Mouse (Mus musculus): ENCODE results near the gene H60b.
A peak's percentile ranks its signal among the peaks of the same experiment; 100 is the strongest.
"Not testable (repeated sequence)": the region's sequence is repeated elsewhere in the genome, so short reads cannot be mapped to it uniquely, and the experiment has no call there.

The H60b gene

DNA sequence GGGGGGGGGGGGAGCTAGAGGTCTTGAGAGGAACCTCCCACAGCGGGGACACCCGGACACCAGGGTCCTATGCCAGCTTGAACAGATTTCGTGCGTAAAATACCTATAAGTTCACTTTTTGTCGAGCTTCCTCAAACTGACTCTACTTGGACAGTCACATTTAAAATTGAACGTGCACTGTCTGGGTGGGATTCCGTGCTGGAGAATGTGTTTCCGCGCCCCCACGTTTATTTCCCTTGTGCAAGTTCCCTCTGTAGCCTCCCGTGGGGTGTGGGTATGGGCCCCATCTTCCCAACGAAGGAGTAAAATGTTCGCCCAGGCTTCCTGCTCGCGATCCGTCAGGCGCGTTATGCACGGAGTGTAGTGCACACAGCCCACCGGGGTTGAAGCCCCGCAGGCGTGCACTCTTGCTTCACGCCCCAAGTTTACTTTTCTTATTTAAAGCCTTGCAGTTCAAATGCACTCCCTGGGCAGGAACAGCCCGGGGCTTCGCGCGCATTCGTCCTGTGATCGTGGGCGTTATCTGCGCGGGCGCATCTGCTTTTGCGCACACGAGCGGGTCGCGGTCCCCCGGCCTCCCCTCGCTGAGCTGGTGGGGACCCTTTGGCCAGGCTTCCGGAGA lies 115.4 kb downstream of the H60b start:
- peak; percentile 47 for DNase-seq (ENCODE audit: low read depth)

DNA sequence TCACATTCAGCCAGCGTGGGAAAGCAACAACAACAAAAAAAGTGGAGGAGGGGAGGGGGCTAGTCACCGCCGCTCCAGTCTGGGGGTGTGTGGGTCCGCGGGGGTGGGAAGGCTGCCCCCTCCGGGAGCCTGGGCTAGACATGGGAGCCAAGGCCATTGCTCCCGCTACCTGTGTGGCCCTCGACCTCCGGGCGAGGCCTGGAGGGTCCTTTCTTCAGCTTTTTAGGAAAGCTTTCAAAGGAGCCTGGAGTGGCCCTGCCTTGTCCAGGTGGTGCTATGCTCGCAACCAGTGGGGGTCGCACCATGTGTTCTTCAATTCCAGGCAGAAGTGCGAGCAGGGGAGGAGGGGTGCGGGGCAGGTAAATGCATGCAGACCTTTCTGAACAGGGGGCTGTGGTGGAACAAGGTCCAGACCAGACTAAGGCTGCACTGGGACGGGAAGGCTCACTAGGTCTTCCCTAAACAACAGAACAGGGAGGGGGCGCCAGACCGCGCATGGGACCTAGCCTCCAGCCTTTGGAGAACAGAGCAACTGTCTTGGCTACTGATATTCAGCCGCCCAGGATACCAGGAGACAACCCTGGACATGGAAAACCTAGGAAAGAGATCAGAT lies 116.2 kb downstream of the H60b start:
- DNase-seq (ENCODE audit: low read depth) = no peak

DNA sequence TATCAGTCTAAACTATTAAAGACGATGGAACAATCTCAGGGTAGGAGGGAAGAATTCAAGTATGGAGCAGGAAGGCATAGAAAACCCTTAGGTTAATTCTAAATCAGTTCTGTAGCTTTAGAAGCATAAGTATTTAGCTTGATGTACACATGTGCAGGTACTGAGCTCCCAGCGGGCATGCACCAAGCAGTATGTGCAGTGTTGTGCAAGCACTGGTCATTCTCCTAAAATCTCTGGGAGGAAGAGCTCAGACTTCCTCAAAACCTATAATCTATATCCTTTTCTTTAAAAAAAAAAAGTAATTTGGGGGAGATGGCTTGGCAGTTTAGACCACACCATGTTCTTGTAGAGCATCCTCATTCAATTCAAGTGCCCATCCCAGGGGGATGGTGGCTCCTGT lies 120.1 kb downstream of the H60b start:
- DNase-seq (ENCODE audit: low read depth) = not testable (repeated sequence)

DNA sequence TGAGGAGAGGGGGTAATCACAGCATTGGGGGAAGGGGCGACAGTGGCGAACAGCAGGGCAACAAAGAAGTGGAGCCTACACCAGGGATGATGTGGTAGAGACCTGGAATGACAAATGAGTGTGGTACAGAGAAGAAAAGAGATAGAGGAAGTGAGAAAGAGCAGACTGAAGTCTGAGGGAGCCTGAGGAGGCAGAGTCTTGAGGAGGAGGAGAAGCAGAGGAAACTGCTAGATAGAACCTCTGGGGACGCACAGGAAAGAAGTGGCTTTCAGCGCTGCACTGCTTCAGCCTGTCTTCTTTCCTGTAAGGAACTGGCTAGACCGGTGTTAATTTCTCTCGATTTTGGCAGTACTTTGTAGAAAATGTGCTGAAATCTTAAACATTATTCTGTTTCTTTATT lies 124.4 kb downstream of the H60b start:
- DNase-seq (ENCODE audit: low read depth) = no peak

DNA sequence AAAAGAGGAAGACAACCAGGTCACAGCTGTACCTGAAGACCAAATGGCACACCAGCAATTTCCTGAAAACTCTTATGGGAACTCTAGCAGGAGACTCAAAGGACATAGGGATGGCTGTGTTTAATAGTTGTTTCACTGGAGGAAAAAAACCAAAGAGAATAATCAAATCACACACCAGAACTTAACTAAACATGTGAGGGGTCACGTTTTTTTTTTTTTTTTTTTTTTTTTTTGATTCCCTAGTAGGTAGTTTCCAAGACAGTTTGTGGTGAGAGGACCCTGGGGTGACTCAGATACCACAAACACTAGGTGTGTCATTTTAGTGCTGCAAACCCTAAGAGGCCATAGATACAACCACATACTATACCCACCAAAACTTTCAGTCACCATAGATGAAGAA lies 137.3 kb downstream of the H60b start:
- DNase-seq (ENCODE audit: low read depth) = peak; percentile 68

DNA sequence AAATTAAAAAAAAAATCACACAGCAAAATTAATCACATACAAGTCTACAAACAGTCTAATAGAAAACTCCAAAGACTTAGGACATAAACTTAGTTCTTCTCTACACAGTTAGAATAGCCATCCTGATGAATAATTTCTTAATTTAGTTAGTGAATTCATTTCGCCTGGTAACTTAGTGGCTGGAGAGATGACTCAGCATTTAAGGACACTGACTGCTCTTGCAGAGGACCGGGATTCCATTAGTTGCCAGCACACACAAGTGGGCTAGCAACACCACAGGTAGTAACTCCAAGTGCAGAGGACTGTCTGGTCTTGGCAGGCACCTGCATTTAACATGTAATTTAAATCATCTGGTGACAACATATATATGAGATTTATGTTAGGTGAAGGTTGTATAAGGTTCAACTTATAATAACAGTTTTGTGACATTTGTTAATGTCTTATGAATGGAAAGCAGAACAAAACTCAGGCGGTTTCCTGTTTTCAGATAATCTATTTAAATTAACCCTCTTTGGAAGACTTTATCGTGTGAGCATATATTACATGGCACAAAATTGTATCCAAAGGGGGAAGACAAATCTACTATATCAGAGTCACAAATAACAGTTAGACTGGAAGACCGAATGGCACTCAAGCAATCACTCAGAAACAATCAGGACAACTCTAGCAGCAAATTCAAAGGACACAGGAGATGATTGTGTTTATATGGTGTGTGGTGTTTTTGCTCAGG lies 138.8 kb downstream of the H60b start:
- no peak for DNase-seq (ENCODE audit: low read depth)

DNA sequence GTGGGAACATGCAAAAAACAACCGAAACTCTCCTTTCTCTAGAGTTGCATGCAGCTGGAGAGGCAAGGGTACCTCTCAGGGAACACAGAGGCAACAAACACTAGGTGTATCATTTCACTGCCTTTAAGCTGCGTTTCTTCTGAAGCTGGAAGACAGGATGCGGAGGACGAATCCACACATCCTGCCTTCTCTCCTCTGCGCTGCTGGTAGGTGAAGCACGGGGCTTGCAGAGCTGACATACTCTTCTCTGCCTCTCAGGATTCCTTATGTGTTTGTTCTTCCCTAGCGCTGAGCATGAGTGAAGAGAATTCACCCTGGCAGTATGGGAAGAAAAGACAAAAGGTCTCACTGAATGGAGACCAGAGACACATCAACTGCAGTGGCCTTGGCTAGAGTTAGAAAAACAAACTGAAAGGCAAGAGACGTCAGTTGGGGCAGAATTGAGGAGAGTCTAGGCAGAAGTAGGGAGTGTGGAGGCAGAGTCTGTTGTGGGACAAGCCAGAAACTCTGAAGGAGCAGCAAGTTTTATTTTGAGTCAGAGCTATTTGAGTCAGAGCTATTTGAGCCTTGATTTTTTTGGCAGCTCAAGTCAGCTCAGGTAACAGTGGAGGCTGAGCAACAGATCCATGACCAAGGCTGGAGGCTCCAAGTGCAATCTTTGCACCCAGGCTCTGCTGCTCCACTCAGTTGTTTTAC lies 139.5 kb downstream of the H60b start:
- DNase-seq (ENCODE audit: low read depth) = peak; percentile 73

DNA sequence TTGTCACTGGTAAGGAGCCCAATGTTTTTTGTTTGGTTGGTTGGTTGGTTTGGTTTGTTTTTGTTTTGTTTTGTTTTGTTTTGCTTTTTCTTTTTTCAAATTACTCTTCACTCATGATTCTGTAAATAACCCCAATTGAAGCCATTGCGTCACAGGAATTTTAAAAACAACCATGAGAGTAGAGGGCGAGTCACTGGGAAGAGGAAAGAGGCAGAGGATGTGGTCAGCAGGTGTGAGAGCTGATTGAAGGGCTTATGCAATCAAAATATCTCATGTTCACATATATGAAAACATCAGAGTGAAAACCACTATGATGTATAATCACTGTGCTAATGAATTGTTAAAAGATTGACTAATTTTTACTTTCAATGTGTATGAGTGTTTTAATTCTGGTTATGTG lies 140.9 kb downstream of the H60b start:
- peak; percentile 94 for DNase-seq (ENCODE audit: low read depth)

DNA sequence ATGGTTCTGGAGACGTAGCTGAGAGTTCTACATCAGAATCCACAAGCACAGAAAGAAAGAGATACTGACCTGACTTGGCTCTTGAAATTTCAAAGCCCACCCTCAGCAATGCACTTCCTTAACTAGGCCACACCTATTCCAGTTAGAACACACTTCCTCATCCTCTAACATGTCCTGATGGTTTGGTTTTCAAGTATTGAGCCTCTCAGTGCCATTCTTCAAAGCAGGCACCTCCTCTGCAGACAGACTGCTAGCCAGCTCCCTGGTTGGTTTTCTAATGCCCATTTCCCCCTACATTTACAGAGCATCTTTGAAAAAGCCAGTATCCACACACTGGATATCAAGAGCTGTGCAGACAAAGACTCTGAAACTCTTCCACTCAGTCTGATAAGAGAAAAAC lies 143.3 kb downstream of the H60b start:
- peak; percentile 84 for DNase-seq (ENCODE audit: low read depth)

DNA sequence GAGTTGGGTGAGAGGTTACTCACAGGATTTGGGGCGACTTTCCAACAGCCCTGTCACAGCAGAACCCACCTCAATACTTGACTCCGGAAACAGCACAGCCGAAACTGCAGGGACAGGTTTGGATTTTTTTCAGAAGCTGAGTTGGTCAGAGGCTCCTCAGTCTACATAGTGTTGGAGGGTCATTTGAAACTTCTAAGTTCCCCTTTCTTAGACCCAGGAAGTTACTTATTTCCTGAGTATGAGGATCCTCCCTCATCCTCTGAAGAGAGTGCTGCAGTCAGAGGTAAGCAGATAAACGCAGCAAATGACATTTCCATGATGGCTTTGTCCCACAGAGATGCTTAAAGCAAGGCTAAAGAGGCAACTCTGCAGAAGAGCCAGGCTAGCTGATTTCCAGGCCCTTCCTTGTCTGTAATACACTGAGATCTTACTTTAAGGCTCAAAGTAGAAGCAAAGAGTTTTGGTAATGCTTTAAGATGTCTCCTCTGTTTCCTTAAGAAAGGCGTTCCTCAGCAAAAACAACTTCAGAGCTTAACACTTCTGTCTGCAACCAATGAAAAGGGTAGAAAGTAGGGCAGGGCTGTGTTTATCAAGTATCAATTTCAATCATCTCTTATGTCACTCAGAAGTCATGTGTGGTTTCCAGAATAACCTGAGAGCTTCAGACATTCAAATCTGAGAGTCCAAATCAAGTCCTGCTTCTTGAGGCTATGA lies 144.1 kb downstream of the H60b start:
- DNase-seq (ENCODE audit: low read depth) = peak; percentile 94

DNA sequence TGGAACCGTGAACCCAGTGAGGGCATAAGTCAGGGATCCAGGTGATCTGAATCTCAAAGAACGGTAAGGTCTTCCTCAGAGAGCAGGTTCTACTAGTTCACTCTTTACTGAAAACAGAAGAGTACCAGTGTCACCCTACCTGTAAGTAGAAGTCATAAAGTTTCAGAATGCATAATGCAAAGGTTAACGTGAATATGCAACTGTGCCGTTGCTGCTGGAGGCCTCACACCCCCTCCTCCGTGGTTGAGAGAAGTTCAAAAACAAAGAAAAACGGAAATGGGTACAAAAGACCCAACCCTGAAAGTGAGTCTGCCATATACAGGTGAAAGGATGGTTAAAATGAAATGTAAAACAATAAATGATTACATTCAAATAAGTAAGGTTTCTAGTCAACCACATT lies 145.3 kb downstream of the H60b start:
- DNase-seq (ENCODE audit: low read depth) = peak; percentile 85

DNA sequence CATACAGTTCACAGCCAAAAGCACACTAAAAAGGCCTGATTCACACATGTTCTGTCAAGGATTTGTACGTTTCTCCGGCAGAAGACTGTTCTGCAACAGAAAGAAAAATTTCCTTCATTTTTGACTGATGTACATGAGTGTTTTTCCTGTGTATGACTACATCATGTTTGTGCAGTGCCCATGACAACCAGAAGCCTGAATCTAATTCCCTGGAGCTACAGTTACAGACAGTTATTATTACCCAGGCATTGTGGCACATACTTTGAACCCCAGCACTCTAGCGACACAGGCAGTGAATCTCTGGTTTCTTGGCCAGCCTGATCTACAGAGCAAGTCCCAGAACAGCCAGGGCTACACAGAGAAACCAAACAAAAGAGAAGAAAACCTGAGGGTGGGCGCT lies 147.4 kb downstream of the H60b start:
- no peak for DNase-seq (ENCODE audit: low read depth)

DNA sequence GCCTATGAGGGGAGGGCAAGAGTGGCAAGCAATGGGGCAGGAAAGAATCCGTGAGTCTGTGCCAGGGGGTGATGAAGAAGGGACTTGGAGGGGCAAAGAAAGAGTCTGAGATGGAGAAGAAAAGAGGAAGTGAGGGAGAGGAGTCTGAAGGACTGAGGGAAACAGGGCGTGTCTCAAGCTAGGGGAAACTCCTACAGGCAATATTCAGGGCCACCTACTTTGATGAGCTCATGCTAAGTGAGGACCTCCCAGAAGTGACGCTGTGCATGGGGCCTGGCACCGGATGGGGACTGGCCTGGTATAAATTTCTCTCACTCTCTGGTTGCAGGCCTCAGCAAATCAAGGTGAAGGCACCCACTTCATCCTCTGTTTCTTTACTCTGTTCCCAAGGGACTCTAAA lies 148.1 kb downstream of the H60b start:
- peak; percentile 95 for DNase-seq (ENCODE audit: low read depth)

DNA sequence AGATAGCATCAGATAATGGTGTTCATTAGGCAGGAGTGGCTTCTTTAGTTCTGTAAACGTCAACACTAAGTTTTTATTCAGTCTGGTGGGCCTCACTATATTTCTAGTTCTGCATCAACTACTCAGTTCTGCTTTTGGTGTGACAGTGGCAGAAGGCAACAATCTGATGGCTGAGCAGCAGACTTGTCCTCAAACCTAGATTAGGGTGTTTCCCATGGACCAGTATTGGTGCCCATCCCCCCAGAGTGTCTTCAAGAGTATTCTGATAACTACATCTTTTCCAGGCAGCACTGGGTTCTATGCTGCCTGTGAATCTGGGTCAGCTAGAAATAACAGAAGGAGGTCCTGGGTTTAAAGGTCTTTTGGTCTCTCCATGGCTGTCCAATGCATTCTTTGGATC lies 149.8 kb downstream of the H60b start:
- peak; percentile 43 for DNase-seq (ENCODE audit: low read depth)

DNA sequence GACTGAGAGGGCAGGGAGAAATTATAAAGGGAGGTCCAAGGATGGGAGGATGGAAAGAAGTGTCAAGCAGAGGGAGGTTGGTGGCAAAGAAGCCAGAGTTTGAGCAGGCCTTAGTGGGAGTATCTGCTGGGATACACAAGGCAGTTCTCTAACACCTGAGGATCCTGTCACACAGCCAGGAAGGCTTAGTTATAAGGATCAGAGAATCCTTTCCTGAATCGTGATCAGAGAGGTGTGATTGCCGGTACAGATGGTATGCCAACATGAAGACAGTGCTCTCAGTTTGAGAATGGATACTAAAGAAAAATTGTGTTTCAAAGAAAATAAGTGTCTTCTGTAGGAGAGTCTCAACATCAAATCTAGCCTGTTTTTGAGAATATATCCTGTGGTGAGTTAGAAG lies 164.5 kb downstream of the H60b start:
- no peak for DNase-seq (ENCODE audit: low read depth)

All from induced T-regulatory cell, adult 2 months (primary cell).